Mouse (Mus musculus) embryonic facial prominence, embryonic 11.5 days (tissue): ENCODE measurements at regions not wholly inside any gene's neighbourhood (a gene's known extent, or its start where the extent isn't known, plus 50 kb on each side); places are given as distances from the start of the nearest gene placed in this dataset.

Experiments used
- ATAC-seq: fragments of 200-750 bp; cut with Nextera tagmentation; replicated peaks from 2 replicates; pipeline ENCODE4 v1.8.0; 2017; ENCODE audit warnings: low read depth; ENCODE audit not compliant: insufficient number of reproducible peaks, low FRiP score, low TSS enrichment
- DNase-seq: peaks from one replicate; pipeline ENCODE4 v3.0.0-alpha.2; 2015; ENCODE audit warnings: low spot score
- H3K27ac ChIP-seq: fragments of 300-500 bp; sonication (generic); replicated peaks from 2 replicates; pipeline ENCODE4 v1.5.1; 2014; ENCODE audit warnings: mild to moderate bottlenecking, low read depth, low read length, control low read depth
- H3K27me3 ChIP-seq: fragments of 300-500 bp; sonication (generic); 2 replicates; pipeline ENCODE4 v1.6.1; 2014; ENCODE audit warnings: mild to moderate bottlenecking, low read length, moderate library complexity, mixed read lengths; ENCODE audit not compliant: control insufficient read depth, insufficient read depth
- H3K36me3 ChIP-seq: fragments of 300-500 bp; sonication (generic); replicated peaks from 2 replicates; pipeline ENCODE4 v1.6.1; 2014; ENCODE audit warnings: low read depth, mild to moderate bottlenecking, low read length, moderate library complexity, mixed read lengths; ENCODE audit not compliant: control insufficient read depth, insufficient read depth
- H3K4me1 ChIP-seq: fragments of 300-500 bp; sonication (generic); 2 replicates; pipeline ENCODE4 v1.6.1; 2014; ENCODE audit warnings: low read length, mixed read lengths; ENCODE audit not compliant: control insufficient read depth, insufficient read depth
- H3K4me2 ChIP-seq: fragments of 300-500 bp; sonication (generic); 2 replicates; pipeline ENCODE4 v1.6.1; 2014; ENCODE audit warnings: low read depth, mild to moderate bottlenecking, control low read depth, low read length, moderate library complexity
- H3K4me3 ChIP-seq: fragments of 300-500 bp; sonication (generic); 2 replicates; pipeline ENCODE4 v1.5.1; 2014; ENCODE audit warnings: low read depth, low read length, control low read depth
- H3K9ac ChIP-seq: fragments of 300-500 bp; sonication (generic); replicated peaks from 2 replicates; pipeline ENCODE4 v1.6.1; 2014; ENCODE audit warnings: mild to moderate bottlenecking, control low read depth, low read length
- H3K9me3 ChIP-seq: fragments of 300-500 bp; sonication (generic); replicated peaks from 2 replicates; pipeline ENCODE4 v1.6.1; 2016; ENCODE audit warnings: mild to moderate bottlenecking, low read length, inconsistent platforms, mixed read lengths; ENCODE audit not compliant: control insufficient read depth
- WGBS: fragments of 180-500 bp; shearing (Covaris S2); extraction: QIAGEN DNeasy Blood & Tissue Kit; methylation state at CpG from one replicate; pipeline ENCODE4 v1.1.7; 2014; 5-methylcytosine and 5-hydroxymethylcytosine counted together

DNA sequence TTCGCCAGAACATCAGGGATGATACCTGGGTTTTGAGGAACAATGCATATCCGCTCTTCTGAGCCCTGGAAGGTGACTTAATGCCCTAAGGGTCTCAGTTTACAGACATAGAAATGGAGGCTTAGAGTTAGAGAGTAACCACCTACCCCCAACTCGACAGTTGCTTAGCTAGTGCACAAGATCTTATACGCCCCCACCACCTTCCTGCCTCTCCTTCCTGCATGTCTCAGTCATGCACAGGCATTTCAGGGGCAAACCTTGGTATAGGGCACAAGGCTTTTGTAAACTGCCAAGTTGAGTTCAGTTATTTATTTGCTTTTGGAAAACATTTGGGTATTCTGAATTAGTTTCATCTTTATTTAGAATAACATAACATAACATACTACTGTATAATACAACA, 285.9 kb upstream of the Klf3 start:
- Histone ChIP-seq H3K36me3 (no peaks in the 10 kb centered on the region), H3K4me1 (no peaks in the 10 kb centered on the region), H3K27me3 (no peaks in the 10 kb centered on the region), H3K4me2 (no peak overlapping the region), H3K4me3 (no peak overlapping the region), H3K9ac (no peak overlapping the region), H3K27ac (no peak overlapping the region), H3K9me3 (no peaks in the 10 kb centered on the region)
- WGBS = 88% methylated on average over 4 of the region's 4 CpGs
- ATAC-seq (no peak), DNase-seq (no peak)

DNA sequence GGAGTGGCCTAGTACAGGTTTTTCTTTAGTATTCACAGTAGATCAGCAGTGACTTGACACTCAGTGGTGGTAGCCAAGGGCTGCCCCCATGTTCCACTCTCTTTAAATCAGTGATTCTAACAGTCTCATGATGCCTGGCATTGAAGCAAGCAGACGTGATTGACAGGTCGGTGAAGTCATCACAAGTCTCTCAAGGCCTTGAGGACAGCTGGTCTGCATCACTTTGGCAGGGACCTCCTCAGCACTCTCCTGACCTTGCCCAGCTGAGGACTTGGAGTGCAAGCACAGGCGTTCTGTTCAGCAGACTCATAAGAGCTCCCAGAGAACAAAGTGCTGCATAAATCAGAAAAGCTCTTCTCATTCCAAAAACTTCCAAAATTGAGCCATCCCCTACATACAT, 285.4 kb upstream of the Klf3 start:
- no peak overlapping the region for H3K4me3 ChIP-seq
- WGBS = 35% methylated on average over 3 of the region's 3 CpGs
- H3K9ac ChIP-seq = no peak overlapping the region
- no peaks in the 10 kb centered on the region for H3K9me3 ChIP-seq
- no peaks in the 10 kb centered on the region for H3K27me3 ChIP-seq
- no peak overlapping the region for H3K27ac ChIP-seq
- ATAC-seq (no peak; the same call in 1 of the 2 replicates), DNase-seq (peak; percentile 56)
- H3K4me1 ChIP-seq = no peaks in the 10 kb centered on the region
- no peaks in the 10 kb centered on the region for H3K36me3 ChIP-seq
- H3K4me2 ChIP-seq = no peak overlapping the region

DNA sequence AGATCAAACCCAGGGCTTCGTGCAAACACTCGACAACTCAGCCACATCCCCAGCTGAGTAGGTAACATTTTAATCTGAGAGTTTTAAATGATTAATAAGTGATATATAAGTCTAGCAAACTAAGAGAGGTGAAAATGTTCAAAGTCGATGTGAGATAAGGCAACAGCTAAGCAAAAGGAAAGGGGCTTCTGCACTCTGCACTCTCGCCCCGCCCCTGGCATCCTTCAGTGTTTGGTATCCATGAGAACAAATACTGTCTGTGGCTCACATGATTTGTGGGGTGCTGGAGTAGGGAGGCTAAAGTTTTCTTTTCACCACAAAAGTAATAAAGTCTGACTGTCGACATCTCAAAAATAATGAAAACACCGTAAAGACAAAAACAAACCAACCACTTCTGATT, 284.2 kb upstream of the Klf3 start:
- no peak for ATAC-seq
- no peaks in the 10 kb centered on the region for H3K36me3 ChIP-seq
- no peak overlapping the region for H3K4me3 ChIP-seq
- 92% methylated on average over 7 of the region's 7 CpGs for WGBS
- H3K4me1 ChIP-seq = no peaks in the 10 kb centered on the region
- no peak for DNase-seq
- no peak overlapping the region for H3K27ac ChIP-seq
- H3K9ac ChIP-seq = no peak overlapping the region
- H3K27me3 ChIP-seq = no peaks in the 10 kb centered on the region
- no peak overlapping the region for H3K4me2 ChIP-seq
- no peaks in the 10 kb centered on the region for H3K9me3 ChIP-seq

DNA sequence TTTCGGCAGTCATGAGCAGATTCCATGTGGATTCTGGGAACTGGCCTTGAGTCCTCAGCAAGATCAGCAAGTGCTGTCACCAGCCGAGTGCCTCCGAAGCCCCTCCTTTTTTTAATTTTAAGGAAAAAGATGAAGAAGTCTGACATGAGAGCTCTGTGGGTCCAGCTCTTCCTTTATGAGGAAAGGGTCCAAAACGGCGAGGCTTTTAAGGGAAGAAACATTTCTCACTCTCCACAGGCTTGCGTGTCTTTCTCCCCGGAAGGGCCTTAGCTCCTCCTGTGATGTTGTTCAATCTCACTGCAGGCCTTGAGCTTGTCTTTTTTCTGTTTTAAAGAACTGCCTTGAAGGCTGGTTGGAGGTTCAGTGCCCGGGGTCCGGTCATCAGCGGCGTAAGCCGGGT, 283.5 kb upstream of the Klf3 start:
- no peak for ATAC-seq
- WGBS = 89% methylated on average over 12 of the region's 12 CpGs
- no peak for DNase-seq
- Histone ChIP-seq H3K9ac (no peak overlapping the region), H3K4me2 (no peak overlapping the region), H3K4me3 (no peak overlapping the region), H3K27ac (no peak overlapping the region), H3K36me3 (no peaks in the 10 kb centered on the region), H3K4me1 (no peaks in the 10 kb centered on the region), H3K9me3 (no peaks in the 10 kb centered on the region), H3K27me3 (no peaks in the 10 kb centered on the region)

DNA sequence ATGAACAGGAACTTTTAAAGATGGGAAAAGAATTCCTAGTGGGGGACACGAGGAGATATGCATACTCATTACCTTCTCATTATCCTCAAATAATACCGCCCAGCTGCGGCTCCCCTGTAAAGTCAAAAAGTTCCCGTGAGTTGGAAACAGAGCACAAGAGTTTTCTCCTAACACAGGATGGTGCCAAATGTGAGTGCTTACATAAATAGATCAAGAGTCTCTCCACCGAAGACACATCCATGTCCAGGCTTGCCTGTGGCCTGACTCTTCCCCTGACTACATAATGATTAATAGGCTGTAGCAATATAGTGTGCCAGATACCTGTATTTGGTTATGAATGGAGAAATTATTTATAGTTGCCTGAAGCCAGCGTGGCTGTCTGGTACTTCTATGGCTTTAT, 281.8 kb upstream of the Klf3 start:
- Histone ChIP-seq H3K4me3 (no peak overlapping the region), H3K4me2 (no peak overlapping the region), H3K4me1 (no peaks in the 10 kb centered on the region), H3K27me3 (no peaks in the 10 kb centered on the region), H3K36me3 (no peaks in the 10 kb centered on the region), H3K9ac (no peak overlapping the region), H3K27ac (no peak overlapping the region), H3K9me3 (no peaks in the 10 kb centered on the region)
- ATAC-seq (no peak), DNase-seq (no peak)
- WGBS = 76% methylated on average over 6 of the region's 6 CpGs

DNA sequence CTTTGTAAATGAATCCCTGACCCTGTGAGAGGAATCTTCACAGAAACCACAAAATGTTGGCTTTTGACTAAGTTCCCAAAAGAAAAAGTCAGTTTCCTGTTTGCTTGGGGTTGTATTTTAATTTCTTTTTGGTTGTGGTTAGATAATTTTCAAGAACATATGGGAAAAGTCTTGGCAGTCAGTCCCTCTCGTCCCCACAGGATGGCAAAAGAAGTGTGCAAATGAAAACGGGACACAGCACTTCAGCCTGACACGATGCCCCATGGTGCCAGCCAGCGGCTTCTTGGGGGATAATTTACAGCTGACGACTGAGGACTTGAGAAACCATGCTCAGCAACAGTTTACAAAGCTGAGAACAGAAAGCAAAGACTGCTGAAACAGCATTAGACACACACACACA, 281.2 kb upstream of the Klf3 start:
- Histone ChIP-seq H3K4me2 (no peak overlapping the region), H3K36me3 (no peaks in the 10 kb centered on the region), H3K9ac (no peak overlapping the region), H3K4me3 (no peak overlapping the region), H3K27ac (no peak overlapping the region), H3K4me1 (no peaks in the 10 kb centered on the region), H3K9me3 (no peaks in the 10 kb centered on the region), H3K27me3 (no peaks in the 10 kb centered on the region)
- ATAC-seq (no peak), DNase-seq (no peak)
- 38% methylated on average over 5 of the region's 5 CpGs for WGBS

DNA sequence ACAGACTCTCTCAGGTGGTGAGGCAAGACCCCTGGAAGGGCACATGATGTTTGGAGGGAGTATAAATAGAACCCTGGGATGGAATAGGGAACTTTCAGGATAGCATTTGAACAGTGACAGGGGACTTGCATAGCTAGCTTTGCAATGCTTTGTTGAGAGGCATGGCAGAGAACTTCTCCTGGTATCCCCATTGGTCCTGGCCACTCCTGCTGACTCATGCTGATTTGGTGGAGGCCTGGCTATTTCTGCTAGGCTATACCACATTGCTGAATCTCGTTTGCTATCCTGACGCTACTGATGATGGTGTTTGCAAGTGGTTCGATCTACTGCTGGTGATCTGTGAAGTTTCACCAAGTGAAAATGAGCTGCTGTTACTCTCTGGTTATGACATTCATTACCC, 276.7 kb upstream of the Klf3 start:
- 87% methylated on average over 3 of the region's 3 CpGs for WGBS
- no peak for DNase-seq
- Histone ChIP-seq H3K9ac (no peak overlapping the region), H3K27me3 (no peaks in the 10 kb centered on the region), H3K36me3 (no peaks in the 10 kb centered on the region), H3K4me1 (no peaks in the 10 kb centered on the region), H3K27ac (no peak overlapping the region), H3K4me2 (no peak overlapping the region), H3K4me3 (no peak overlapping the region), H3K9me3 (no peaks in the 10 kb centered on the region)
- ATAC-seq = no peak

DNA sequence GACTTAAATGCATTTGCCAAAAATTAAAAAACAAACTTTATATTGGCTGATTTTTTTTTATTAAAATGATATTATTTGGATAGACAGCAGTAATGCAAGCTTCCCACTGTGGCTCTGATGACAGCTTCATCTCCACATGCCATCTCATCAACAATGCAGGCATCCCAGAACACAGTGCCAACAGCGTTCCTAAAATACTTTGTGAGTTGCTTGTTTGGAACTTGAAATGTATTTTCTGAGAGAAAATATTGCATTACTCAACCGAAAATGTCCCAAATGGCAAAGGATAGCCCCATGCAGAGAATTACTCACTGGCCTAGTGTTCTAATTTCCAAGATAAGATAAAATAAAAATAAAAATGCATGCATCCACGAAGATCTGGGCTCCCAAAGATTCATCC, 275.2 kb upstream of the Klf3 start:
- WGBS = 76% methylated on average over 3 of the region's 3 CpGs
- no peak overlapping the region for H3K4me2 ChIP-seq
- no peak overlapping the region for H3K4me3 ChIP-seq
- no peaks in the 10 kb centered on the region for H3K36me3 ChIP-seq
- H3K9me3 ChIP-seq = no peaks in the 10 kb centered on the region
- ATAC-seq (no peak), DNase-seq (no peak)
- H3K4me1 ChIP-seq = no peaks in the 10 kb centered on the region
- no peak overlapping the region for H3K27ac ChIP-seq
- H3K27me3 ChIP-seq = no peaks in the 10 kb centered on the region
- no peak overlapping the region for H3K9ac ChIP-seq

DNA sequence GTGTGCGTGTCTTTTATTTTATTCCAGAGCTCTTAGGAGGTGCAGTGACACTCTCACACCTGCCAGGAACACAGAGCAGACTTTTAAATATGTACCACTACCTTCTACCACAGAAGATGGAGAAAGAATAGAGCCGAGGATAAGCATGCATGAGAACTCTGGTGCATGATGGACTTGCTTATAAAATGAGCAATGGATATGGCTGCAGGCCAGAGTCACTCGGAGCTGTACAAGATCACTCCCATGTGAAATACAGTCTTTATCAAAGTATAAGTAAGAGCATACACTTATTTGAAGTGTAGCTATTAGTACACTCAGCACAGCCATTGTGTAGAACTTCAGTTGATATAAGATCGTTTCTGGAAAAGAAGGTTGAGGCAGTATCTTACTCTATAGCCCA, 268.8 kb upstream of the Klf3 start:
- Histone ChIP-seq H3K4me1 (no peaks in the 10 kb centered on the region; the same call in 1 of the 2 replicates), H3K4me3 (no peak overlapping the region), H3K4me2 (no peak overlapping the region), H3K27ac (no peak overlapping the region), H3K36me3 (no peaks in the 10 kb centered on the region), H3K27me3 (no peaks in the 10 kb centered on the region), H3K9me3 (no peaks in the 10 kb centered on the region), H3K9ac (no peak overlapping the region)
- WGBS = 95% methylated on average over 4 of the region's 4 CpGs
- ATAC-seq = no peak
- no peak for DNase-seq
